Mouse (Mus musculus): ENCODE data around the gene Cldn13.
"Not testable (repeated sequence)": the region's sequence is repeated elsewhere in the genome, so short reads cannot be mapped to it uniquely, and the experiment has no call there.

DNA sequence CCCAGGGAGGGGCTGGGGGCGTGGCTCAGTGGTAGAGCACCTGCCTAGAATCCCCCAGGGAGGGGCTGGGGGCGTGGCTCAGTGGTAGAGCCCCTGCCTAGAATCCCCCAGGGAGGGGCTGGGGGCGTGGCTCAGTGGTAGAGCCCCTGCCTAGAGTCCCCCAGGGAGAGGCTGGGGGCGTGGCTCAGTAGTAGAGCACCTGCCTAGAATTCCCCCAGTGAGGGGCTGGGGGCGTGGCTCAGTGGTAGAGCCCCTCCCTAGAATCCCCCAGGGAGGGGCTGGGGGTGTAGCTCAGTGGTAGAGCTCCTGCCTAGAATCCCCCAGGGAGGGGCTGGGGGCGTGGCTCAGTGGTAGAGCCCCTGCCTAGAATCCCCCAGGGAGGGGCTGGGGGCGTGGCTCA is 24.2 kb upstream of the Cldn13 start:
- TF ChIP-seq POLR2A (IDR thresholded peaks at IDR 0.05; ENCODE audit: low read depth, low read length); CTCF (IDR thresholded peaks at IDR 0.05; ENCODE audit: borderline replicate concordance, insufficient read depth, low read length): not testable (repeated sequence)
